Mouse (Mus musculus) liver, embryonic 14.5 days (tissue): ENCODE data around the gene Gm10271.

Source experiments
- CTCF ChIP-seq: IDR thresholded peaks from 2 replicates; pipeline ENCODE4 v1.5.1; 2016; ENCODE audit warnings: antibody characterized with exemption, low read depth, control low read depth
- EP300 ChIP-seq: IDR thresholded peaks from 2 replicates; pipeline ENCODE4 v1.6.1; 2016; ENCODE audit warnings: antibody characterized with exemption, low read depth

- no peak for TF ChIP-seq CTCF
- no peak for TF ChIP-seq EP300
These were observed 26.5 kb upstream of the Gm10271 start for GRCm38 (mm10) chr10:116998716-116999455.
